Mouse (Mus musculus): ENCODE measurements around the gene Ikzf4. TPM values are rescaled to one million over a fixed set of nuclear protein-coding genes. Genes with fewer than 3 reads are reported as not detected.
A peak's percentile ranks its signal among the peaks of the same experiment; 100 is the strongest.
"Not testable (repeated sequence)": the region's sequence is repeated elsewhere in the genome, so short reads cannot be mapped to it uniquely, and the experiment has no call there.

The Ikzf4 gene
- total RNA-seq, 2 experiments from 2014 or later = 0.04 to 0.20 TPM

DNA sequence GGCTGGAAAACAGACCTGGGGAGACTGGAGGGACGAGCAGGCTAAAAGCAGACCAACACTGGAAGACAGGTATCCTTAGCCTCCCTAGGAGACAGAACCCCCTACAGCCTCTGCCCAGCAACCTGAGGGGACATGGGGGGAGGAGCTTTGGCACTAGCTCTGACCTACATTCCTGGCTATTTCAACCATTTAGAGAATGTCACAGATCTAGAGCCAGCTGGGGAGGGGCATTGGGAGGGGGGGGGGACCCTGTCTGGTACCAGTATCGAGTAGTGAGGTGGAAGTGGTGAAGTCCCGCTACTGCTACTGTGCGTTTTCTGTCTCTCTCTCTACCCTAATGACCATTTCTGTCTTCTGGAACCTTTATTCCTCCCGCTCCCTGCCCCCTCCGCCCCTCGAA lies 3.9 kb downstream of the Ikzf4 start:
- no peak for ATAC-seq (replicated peaks; ENCODE audit: poor library complexity)

DNA sequence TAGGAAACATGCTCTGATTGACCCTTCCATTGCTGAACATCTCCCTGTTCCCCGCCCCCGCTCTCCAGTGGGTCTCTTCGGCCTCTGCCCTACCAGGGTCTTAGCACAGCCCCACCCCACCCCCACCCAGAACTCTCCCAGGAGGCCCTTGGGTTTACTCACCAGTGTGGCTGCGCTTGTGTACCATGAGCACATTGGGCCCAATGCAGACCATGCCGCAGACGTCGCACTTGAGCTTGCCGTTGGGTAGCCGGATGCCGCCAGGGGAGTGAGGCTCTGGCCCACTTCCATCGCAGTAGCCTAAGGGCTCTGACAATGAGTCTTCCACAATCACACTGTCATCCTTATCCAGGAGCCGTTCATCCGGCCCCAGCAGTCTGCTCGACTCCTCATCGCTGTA lies 4.9 kb downstream of the Ikzf4 start:
- no peak for ATAC-seq (replicated peaks; ENCODE audit: poor library complexity)

DNA sequence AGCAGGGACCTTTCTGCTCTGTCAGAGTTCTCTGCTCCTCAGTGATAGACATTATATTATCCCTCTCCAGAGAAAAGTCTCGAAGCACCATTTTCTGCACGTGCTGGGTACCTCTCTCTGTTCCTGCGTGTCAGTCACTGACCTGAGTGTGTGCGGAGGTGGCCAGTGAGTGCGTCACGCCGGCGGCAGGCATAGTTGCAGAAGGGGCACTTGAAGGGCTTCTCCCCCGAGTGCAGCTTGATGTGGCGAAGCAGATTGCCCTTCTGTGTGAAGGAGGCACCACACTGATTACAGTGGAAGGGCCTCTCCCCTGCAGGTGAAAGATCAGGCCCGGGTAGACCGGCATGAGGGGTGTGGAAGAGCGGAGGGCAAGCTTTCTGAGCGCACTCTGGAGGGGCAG lies 5.8 kb downstream of the Ikzf4 start:
- ATAC-seq (replicated peaks; ENCODE audit: poor library complexity) = no peak

DNA sequence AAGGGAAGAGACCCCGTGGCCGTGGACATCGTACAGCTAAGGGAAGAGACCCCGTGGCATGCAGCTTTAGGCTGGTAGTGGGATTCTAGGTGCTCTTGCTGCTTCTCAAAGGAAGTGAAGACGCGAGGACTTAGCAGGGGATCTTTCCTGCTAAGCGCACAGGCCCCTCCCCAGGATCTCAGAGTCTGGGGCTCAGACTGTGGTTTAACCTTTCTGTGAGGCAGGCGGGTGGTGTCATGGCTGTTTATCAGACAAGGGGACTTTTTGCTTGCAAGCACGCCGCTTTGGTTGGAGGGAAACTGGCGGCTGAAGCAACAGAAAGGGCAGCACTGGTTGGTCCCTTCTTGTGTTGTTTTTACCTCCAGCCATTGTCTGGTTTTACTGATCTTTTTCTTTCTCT lies 8.8 kb downstream of the Ikzf4 start:
- peak; percentile 67 for ATAC-seq (replicated peaks; ENCODE audit: poor library complexity)

DNA sequence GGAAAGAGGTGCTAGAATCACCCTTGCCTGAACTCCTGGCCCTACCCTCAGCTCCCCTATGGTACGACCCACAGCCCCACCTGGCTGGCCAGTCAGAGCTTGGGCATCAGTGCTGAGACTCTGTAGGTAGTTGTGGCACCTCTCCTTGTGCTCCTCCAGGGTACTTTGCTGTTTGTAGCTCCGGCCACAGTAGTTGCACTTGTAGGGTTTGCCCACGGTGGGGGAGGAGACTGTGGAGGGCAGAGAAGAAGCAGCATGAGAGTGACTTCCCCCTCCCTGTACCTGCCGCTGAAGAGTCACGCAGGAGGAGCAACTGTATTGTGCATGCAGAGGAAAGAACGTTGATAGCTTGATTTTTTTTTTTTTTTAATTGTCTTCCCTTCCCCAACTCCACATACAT lies 9.2 kb downstream of the Ikzf4 start:
- ATAC-seq (replicated peaks; ENCODE audit: poor library complexity) = peak; percentile 71

DNA sequence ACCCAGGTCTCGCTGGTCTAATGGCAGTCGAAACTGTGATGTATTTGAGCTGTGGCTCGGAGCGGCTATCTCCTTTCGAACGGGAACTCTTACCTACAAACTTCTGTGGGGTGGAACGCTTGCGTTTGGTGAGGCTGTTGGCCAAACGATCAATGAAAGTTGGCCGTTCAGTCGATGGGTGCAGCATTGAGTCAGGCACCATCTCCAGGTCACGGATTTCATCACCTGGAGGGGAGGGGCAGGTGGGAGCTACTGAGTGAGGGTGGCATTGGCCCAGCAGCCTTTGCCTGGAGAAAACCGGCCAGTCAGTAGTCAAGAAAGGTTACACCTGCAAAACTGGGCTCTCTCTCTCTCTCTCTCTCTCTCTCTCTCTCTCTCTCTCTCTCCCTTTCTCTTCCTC lies 10.1 kb downstream of the Ikzf4 start:
- ATAC-seq (replicated peaks; ENCODE audit: poor library complexity) = no peak

DNA sequence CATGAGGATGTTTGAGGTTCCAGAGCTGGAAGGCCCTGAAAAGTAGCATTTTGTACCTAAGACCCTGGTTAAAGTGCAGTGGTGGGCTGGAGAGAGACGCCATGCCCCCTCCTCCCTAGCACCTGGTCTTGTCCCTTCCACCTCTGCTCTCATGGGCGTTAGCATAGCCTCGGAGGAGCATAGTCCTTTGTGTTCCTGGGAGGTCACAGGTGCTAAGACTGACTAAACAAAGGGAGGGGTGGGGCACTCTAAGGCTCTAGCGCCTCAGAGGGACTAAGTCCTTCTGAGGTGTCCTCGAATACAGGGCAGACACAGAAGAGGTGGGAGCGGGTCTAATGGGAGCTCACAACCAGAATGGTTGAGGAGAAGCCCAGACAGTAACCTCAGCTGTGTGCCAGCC lies 14.2 kb downstream of the Ikzf4 start:
- ATAC-seq (replicated peaks; ENCODE audit: poor library complexity) = no peak

DNA sequence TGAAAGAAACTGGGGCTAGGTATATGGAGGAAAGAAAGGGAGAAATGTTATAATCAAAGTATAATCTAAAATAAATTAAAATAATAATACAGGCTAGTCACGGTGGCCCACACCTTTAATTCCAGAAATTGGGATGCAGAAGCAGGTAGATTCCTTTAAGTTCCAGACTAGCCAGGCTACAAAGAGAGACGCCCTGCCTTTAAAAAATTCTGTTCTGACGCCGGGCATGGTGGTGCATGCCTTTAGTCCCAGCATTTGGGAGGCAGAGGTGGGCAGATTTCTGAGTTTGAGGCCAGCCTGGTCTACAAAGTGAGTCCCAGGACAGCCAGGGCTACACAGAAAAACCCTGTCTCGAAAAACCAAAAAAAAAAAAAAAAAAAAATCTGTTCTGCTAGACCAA lies 15.5 kb downstream of the Ikzf4 start:
- not testable (repeated sequence) for ATAC-seq (replicated peaks; ENCODE audit: poor library complexity)

DNA sequence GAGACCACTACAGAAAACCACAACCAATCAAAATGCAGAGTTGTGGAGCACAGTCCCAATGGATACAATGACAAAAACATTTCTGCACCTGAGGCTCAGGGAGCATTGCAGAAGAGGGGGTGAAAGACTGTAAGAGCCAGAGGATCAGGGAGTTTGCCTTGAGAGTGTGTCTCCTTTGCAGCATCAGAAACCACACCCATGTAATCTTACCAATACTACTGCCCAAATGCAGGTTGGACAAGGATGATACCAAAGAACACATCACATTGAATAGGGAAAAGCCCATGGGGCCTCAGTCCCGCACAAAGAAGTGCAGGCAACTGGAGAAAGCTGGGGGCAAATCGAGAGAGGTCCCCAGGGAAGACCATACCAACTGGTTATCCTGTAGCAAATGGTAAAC lies 16.0 kb downstream of the Ikzf4 start:
- ATAC-seq (replicated peaks; ENCODE audit: poor library complexity) = no peak

DNA sequence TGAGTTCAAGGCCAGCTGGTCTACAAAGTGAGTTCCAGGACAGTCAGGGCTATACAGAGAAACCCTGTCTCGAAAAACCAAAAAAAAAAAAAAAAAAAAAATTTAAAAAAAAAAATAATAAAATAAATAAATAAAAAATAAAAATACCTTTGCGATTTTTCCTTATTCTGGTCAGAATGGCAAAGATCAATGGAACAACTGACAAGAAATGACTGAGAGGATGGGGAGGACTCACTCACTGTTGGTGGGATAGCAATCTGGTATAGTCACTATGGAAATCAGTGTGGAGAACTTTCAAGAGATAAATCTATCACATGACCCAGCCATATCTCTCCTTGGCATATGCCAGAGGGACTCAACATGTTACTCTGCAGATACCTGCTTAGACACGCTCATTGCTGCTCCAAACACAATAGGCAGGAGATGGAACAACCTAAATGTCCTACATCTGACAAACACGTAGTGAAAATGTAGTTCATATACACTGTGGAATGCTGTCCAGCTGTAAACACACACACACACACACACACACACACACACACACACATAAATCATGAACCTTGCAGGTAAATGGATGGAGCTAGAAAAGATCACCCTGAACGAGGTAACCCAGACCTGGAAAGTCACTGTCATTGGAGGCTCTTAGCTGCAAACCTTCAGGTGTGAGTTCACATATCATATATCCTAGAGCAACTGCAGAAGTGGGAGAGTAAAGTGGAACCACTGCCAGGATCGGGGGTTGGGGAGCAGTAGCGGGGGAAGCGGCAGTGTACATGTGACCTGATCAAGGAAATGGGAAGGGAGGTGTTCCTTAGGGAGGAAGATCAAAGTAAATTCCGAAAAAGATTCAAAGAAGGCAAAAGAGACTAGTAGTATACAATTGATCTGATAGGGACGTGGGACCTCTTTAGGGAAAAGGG lies 18.1 kb downstream of the Ikzf4 start:
- ATAC-seq (replicated peaks; ENCODE audit: poor library complexity) = peak; percentile 32

DNA sequence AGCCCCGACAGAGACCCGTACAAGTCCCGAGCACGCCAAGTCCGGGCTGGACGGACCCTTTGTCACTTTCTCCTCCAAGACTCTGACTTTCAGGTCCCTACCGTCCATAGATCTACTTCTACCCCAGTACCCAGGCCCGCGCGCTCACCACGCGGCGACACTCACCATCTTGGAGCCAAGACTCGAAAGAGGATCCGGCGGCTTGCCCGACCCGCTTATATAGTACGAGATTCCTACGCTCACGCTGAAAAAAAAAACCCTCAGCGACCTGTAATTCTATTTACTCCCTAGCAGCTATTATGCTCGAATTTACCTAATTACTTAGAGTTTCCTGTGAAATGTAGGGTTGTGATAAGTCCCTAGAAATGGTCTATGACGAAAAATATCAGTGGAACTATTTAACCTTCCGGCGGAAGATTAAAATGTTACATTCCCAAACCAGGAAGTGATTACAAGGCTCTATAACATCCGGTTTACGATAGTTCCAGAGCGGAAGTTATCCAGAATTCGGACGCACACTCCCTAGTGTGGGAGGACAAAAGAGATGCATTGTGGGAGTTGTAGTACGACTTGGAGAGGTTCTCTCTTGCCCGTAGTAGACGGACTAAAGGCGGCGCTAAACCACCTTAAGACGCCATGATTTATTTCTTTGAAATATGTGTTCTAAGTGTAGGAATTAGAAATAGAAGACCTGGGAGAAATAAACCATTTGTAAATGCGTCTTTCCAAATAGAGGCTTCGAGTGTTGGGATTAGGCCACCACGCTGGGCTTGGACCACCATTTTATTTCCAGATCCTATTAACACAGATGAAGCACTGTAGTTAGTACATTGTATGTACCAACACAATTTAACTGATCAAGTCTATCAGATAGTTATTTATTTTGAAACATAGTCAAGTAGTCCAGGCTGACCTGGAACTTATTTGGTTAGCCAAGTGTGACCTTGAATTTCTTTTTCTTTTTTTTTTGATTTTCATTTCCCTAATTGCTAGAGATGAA lies 19.2 kb downstream of the Ikzf4 start, which contains the start of gene Rps26:
Gene Rps26 (minus strand): TSS at position 437 of the 1,000 bp plus-strand sequence.
- peak; percentile 86 for ATAC-seq (replicated peaks; ENCODE audit: poor library complexity)

DNA sequence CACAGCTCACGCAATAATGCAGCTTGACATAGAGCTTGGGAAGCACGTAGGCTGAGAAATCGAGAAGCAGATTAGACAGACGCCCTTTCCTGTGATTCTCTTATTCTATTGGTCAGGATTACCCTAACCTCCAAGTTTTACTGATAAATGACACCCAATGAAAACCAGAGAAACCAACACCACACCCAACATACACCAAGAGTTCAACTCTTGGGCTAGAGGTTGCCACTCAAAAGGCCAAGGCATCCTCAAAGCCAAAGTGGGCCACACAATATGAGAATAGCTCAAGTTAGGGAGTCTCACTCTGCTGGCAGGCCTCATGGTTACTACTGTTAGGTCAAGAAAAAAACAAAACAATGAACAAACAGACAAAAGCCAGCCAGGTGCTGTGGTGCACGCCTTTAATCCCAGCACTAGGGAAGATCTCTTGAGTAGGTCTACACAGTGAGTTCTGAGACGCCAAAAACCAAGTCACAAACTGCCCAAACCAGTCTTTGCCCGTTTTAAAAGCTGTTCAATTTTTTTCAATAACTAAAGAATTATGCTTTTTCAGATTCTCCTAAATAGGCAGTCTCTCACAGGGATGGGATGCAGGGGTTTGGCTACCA lies 20.4 kb downstream of the Ikzf4 start:
- ATAC-seq (replicated peaks; ENCODE audit: poor library complexity) = peak; percentile 33

DNA sequence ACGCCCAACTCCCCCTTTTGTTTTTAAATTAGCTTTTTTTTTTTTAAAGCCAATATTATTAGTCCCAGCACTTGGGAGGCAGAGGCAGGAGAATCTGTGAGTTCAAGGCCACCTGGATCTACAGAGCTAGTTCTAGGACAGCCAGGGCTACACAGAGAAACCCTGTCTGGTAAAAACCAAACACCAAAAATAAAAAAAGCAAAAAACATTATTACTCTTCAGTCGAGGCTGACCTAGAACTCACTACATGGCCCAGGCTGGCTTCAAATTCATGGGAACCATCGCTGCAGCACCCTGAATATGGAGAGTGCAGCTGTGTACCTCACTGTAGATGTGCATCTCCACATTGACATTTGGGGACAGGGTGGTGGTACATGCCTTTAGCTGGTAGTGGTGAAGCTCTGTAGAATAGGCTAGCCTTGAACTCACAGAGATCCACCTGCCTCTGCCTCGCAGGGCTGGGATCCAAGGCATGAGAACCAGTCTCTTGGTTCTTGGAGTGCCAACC lies 22.6 kb downstream of the Ikzf4 start:
- ATAC-seq (replicated peaks; ENCODE audit: poor library complexity) = not testable (repeated sequence)

DNA sequence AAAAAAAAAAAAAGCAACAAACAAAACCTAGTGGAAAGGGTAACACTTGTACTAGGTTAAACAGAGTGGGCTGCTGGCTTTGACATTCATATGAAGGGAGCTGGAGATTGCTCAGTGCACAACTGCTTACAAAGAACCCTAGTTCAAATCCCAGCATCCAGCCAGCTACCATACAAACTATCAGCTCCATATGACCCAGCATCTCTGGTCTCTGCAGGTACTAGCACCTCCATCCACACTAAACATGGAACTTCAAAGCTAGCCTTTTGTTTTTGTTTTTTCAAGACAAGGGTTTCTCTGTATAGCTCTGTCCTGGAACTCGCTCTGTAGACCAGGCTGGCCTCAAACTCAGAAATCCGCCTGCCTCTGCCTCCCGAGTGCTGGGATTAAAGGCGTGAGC lies 23.1 kb downstream of the Ikzf4 start:
- ATAC-seq (replicated peaks; ENCODE audit: poor library complexity) = no peak

DNA sequence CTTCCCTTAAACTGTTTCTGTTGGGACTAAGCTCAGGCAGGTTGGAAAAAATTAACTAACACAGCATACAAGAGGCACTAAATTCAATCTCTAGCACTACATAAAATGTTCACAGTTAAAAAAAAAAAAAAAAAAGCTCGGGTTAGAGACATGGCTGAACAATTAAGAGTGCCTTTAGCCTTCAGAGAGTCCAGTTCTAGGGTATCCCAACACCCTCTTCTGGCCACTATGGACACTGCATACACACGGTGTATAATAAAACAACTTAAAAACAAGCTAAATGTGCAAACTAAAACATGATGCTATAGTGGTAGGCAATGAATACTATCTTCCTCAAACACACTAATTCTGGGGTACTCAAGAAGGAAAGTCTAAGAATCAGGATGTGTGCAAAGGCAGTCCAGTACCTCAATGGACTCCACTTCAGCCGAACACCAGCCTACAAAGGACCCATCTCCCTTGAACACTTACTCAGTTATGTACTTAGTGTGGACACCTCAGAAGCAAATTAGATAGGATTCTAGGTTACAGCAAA lies 23.7 kb downstream of the Ikzf4 start:
- ATAC-seq (replicated peaks; ENCODE audit: poor library complexity) = no peak; the same call in 1 of the 2 replicates

DNA sequence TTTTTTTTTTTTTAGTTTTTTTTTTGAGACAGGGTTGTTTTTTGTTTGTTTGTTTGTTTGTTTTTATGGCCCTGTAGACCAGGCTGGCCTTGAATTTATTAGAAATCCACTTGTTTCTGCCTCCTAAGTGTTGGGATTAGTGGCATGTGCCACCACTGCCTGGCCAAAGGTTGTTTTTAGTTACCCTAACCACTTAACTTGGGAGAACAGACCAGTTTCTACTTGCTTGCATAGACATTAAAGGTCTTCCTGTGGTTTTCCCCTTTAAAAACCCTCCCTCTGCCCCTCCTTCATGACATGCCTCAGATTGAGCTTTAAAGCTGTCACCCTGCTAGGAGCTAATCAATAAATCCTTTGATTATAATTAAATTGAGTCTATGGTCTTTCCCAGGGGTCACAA lies 25.6 kb downstream of the Ikzf4 start:
- ATAC-seq (replicated peaks; ENCODE audit: poor library complexity) = no peak

DNA sequence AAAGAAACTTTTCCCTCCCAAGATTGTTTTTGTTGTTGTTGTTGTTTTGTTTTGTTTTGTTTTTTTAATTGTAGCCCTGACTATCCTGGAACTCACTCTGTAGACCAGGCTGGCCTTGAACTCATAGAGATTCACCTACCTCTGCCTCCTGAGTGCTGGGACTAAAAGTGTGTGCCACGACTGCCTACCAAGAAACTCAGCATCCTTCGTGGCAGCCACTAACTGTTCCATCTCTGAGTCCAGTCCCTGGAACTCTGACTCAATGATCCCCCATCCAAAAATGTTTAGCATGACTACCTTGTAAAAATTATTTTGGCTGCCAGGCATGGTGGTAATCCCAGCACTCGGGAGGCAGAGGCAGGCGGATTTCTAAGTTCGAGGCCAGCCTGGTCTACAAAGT lies 26.6 kb downstream of the Ikzf4 start:
- ATAC-seq (replicated peaks; ENCODE audit: poor library complexity) = not testable (repeated sequence)

DNA sequence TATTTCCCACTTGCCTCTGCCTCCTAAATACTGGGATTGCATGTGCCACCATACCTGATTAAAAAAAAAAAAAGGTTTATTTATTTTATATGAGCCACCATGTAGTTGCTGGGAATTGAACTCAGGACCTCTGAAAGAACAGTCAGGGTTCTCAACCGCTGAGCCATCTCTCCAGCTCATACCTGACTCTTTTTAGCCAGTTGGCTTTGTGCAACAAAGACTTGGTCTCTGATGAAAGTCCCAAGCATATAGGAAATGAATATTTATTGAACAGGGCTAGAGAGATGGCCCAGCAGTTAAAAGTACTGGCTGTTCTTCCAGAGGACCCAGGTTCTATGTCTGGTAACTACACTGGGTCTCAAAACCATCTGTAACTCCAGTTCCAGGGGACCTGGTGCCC lies 27.2 kb downstream of the Ikzf4 start:
- no peak for ATAC-seq (replicated peaks; ENCODE audit: poor library complexity)

DNA sequence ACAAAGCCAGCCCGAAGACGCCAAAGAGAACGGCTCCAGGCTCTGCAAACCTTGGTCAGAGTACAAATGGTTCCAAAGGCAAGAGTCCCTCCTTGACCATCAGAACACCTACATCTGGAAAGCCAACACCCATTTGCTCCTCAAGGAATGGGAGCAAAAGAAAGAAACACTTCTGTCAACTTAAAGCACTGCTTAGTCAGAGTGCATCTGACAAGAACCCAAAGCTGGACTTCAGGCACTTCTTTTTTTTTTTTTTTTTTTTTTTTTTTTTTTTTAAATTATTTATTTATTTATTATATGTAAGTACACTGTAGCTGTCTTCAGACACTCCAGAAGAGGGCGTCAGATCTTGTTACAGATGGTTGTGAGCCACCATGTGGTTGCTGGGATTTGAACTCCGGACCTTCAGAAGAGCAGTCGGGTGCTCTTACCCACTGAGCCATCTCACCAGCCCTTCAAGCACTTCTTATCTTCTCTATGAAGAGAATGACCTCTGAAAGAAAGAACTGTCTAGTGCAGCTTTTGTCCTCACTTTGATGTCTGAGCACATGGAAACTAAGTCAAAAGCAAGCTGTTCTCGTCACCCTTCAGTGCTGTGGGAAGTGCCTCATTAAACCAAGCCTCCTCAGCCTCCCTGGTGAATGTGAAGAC lies 29.9 kb downstream of the Ikzf4 start:
- ATAC-seq (replicated peaks; ENCODE audit: poor library complexity) = not testable (repeated sequence)

DNA sequence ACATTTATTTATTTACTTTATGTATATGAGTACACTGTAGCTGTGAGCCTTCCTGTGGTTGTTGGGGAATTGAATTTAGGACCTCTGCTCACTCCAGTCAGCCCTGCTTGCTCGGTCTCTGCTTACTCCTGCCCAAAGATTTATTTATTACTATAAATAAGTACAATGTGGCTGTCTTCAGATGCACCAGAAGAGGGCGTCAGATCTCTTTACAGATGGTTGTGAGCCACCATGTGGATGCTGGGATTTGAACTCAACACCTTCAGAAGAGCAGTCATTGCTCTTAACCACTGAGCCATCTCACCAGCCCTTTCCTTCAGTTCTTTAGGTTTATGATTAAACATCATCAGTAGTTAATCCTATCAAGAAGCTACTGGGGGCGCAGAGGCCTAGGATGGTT lies 30.9 kb downstream of the Ikzf4 start:
- ATAC-seq (replicated peaks; ENCODE audit: poor library complexity) = no peak

Measured in megakaryocyte progenitor cell, adult 5-6 weeks (primary cell).